9 mouse cellular contexts compared by ENCODE assay signal in the genomic region with DNA sequence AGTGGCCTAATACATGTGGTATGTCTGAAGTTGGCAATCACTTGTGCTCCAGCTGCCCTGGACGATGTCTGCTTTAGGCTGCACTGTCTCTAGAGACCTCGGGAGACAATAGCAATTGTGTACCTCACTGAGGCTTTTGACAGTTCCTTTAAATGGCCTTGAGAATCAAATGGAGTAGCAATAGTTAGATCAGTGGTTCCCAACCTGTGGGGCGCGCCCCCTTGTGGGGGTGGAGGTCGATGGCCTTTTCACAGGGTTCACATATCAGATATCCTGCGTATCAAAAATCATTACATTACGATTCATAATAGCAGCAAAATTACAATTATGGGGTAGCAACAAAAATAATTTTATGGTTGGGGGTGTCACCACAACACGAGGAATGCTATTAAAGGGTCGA. TPM values are rescaled to one million over a fixed set of nuclear protein-coding genes. Genes with fewer than 3 reads are reported as not detected.
DNase-seq lines count a peak whose midpoint lies in the region; ATAC-seq and TF ChIP-seq lines count a peak whose summit lies in the region.
"Had no signal": no experiment of that assay in that cellular context is flagged by ENCODE, and none has a peak within 500 bp of the region (broad histone marks: within the 10 kb centered on the region; RNA-seq: fewer than 3 reads in every experiment).

No protein-coding gene starts in this region.

- 48% methylated on average over 9 of the region's 9 CpGs for WGBS in kidney, adult 2 months
- WGBS in embryonic facial prominence, embryonic 10.5 days = 45% methylated on average over 9 of the region's 9 CpGs
- WGBS in lung, embryonic 14.5 days = 47% methylated on average over 9 of the region's 9 CpGs
- WGBS in stomach, postnatal 0 days = 43% methylated on average over 9 of the region's 9 CpGs

- no peak overlapping the region for H3K4me2 ChIP-seq in lung, embryonic 14.5 days
- no peak overlapping the region for H3K4me2 ChIP-seq in stomach, postnatal 0 days (replicated peaks; ENCODE audit: low read depth)

- no peak overlapping the region for H3K4me3 ChIP-seq in kidney, adult 2 months (ENCODE audit: insufficient read depth, low read depth, low read length)
- no peak overlapping the region for H3K4me3 ChIP-seq in embryonic facial prominence, embryonic 10.5 days
- H3K4me3 ChIP-seq in lung, embryonic 14.5 days (ENCODE audit: low read depth, low read length) = no peak overlapping the region
- H3K4me3 ChIP-seq in stomach, postnatal 0 days (ENCODE audit: low read depth, low read length) = no peak overlapping the region

- no peak overlapping the region for H3K27ac ChIP-seq in kidney, adult 2 months (ENCODE audit: insufficient read depth, low read depth, low read length)
- no peak overlapping the region for H3K27ac ChIP-seq in embryonic facial prominence, embryonic 10.5 days (replicated peaks)
- H3K27ac ChIP-seq in lung, embryonic 14.5 days (ENCODE audit: low read depth) = no peak overlapping the region
- H3K27ac ChIP-seq in stomach, postnatal 0 days (replicated peaks) = no peak overlapping the region

- no peak for ATAC-seq in lung, embryonic 14.5 days (ENCODE audit: insufficient read depth)
- no peak for ATAC-seq in stomach, postnatal 0 days (ENCODE audit: low FRiP score, low TSS enrichment)

- no peaks in the 10 kb centered on the region for H3K36me3 ChIP-seq in kidney, adult 2 months (ENCODE audit: control insufficient read depth, insufficient read depth, low read length)
- no peaks in the 10 kb centered on the region for H3K36me3 ChIP-seq in embryonic facial prominence, embryonic 10.5 days (replicated peaks)
- H3K36me3 ChIP-seq in lung, embryonic 14.5 days (ENCODE audit: insufficient read depth) = no peaks in the 10 kb centered on the region
- H3K36me3 ChIP-seq in stomach, postnatal 0 days (ENCODE audit: control insufficient read depth, insufficient read depth, low read length) = no peaks in the 10 kb centered on the region

- no peaks in the 10 kb centered on the region for H3K9me3 ChIP-seq in embryonic facial prominence, embryonic 10.5 days
- H3K9me3 ChIP-seq in lung, embryonic 14.5 days (ENCODE audit: low read depth, low read length) = no peaks in the 10 kb centered on the region
- H3K9me3 ChIP-seq in stomach, postnatal 0 days (ENCODE audit: control insufficient read depth, low read length) = no peaks in the 10 kb centered on the region

- no peaks in the 10 kb centered on the region for H3K27me3 ChIP-seq in kidney, adult 2 months (replicated peaks; ENCODE audit: control insufficient read depth, insufficient read depth, low read length)
- no peaks in the 10 kb centered on the region for H3K27me3 ChIP-seq in embryonic facial prominence, embryonic 10.5 days (replicated peaks; ENCODE audit: low read depth, poor library complexity, severe bottlenecking)
- no peaks in the 10 kb centered on the region for H3K27me3 ChIP-seq in lung, embryonic 14.5 days (ENCODE audit: insufficient read depth, low read length)
- H3K27me3 ChIP-seq in stomach, postnatal 0 days (ENCODE audit: control insufficient read depth, insufficient read depth, low read length) = no peaks in the 10 kb centered on the region

- TF ChIP-seq POLR2A in kidney, adult 2 months (IDR thresholded peaks at IDR 0.05; ENCODE audit: low read depth, low read length) = no peak

- peak; percentile 38 for TF ChIP-seq CTCF in kidney, adult 2 months (conservative IDR thresholded peaks at IDR 0.05; ENCODE audit: insufficient read depth, insufficient read length, low read depth, low read length)
- TF ChIP-seq CTCF in lung, embryonic 14.5 days (IDR thresholded peaks at IDR 0.05; ENCODE audit: low read depth) = peak; percentile 42
- peak; percentile 65 for TF ChIP-seq CTCF in stomach, postnatal 0 days (IDR thresholded peaks at IDR 0.05; ENCODE audit: low read depth)

- peak; percentile 35 for DNase-seq in kidney, adult 2 months
- DNase-seq in kidney, adult 11 months = no peak
- peak; percentile 36 for DNase-seq in CD4-positive helper T cell, adult 2 months (ENCODE audit: low read depth, low spot score)
- peak; percentile 25 for DNase-seq in NIH3T3 (ENCODE audit: low read depth)
- DNase-seq in embryonic facial prominence, embryonic 10.5 days (ENCODE audit: low spot score) = peak; percentile 47
- DNase-seq in lung, embryonic 14.5 days = peak; percentile 16
- peak; percentile 44 for DNase-seq in stomach, postnatal 0 days (ENCODE audit: low spot score)
- no peak for DNase-seq in frontal cortex, postnatal 36 days (ENCODE audit: low spot score in 2 of 2)

- no peak for TF ChIP-seq EP300 in stomach, postnatal 0 days (optimal IDR thresholded peaks at IDR 0.05)

- no peaks in the 10 kb centered on the region for H3K4me1 ChIP-seq in kidney, adult 2 months (ENCODE audit: control insufficient read depth, insufficient read depth, low read length)
- H3K4me1 ChIP-seq in embryonic facial prominence, embryonic 10.5 days = no peaks in the 10 kb centered on the region
- H3K4me1 ChIP-seq in lung, embryonic 14.5 days (ENCODE audit: insufficient read depth) = no peaks in the 10 kb centered on the region; the same call in 1 of the 2 replicates
- no peaks in the 10 kb centered on the region for H3K4me1 ChIP-seq in stomach, postnatal 0 days (replicated peaks; ENCODE audit: control insufficient read depth, insufficient read depth)

- no peak overlapping the region for H3K9ac ChIP-seq in lung, embryonic 14.5 days
- H3K9ac ChIP-seq in stomach, postnatal 0 days (ENCODE audit: low read length) = no peak overlapping the region

RNA-seq across cellular contexts. Expression of a gene that starts 7.9 kb away (rescaled TPM):
- 26.0 and 28.7 TPM in 2 replicates for polyA plus RNA-seq in kidney, adult 2 months (2012; rRNA removed)
- 34.5 and 37.3 TPM in 2 replicates for polyA plus RNA-seq in embryonic facial prominence, embryonic 10.5 days (2016; fragmentation: Nextera tagmentation; extraction: Ambion mirVana)
- 35.0 and 35.2 TPM in 2 replicates for polyA plus RNA-seq in lung, embryonic 14.5 days (2014; fragmentation: Nextera tagmentation; extraction: Ambion mirVana)
- polyA plus RNA-seq in stomach, postnatal 0 days (2015; fragmentation: Nextera tagmentation; extraction: Ambion mirVana) = 10.5 and 11.3 TPM in 2 replicates

RNA-seq across cellular contexts. Expression of a gene that starts 52.4 kb away (rescaled TPM):
- not detected in 2 replicates for polyA plus RNA-seq in kidney, adult 2 months (2012; rRNA removed)
- polyA plus RNA-seq in embryonic facial prominence, embryonic 10.5 days (2016; fragmentation: Nextera tagmentation; extraction: Ambion mirVana) = not detected in 2 replicates
- not detected in 2 replicates for polyA plus RNA-seq in lung, embryonic 14.5 days (2014; fragmentation: Nextera tagmentation; extraction: Ambion mirVana)
- not detected in 2 replicates for polyA plus RNA-seq in stomach, postnatal 0 days (2015; fragmentation: Nextera tagmentation; extraction: Ambion mirVana)
- polyA plus RNA-seq: neural tube, embryonic 14.5 days had no signal

Comparison
In these comparisons a context has a peak if more than half of its experiments do, and no peak if none do; other contexts are left out.
1. DNase-seq: peak in kidney, adult 2 months (single experiment), CD4-positive helper T cell, adult 2 months (single experiment), NIH3T3 (single experiment), embryonic facial prominence, embryonic 10.5 days (single experiment), lung, embryonic 14.5 days (single experiment) and stomach, postnatal 0 days (single experiment); none in kidney, adult 11 months (single experiment) and frontal cortex, postnatal 36 days (0 of 2).
2. Peak in every context shown above with its lines, with median percentiles within 50 percentile points of each other: CTCF ChIP-seq.